Mouse (Mus musculus): ENCODE measurements around the gene Itga2.

The Itga2 gene

GRCm38 (mm10) chr13:114931775-114932294 is at the start of gene Itga2:
TSS of gene Itga2 (minus strand) at chr13:114932100.
- peak; percentile 71 to 76 for DNase-seq

- DNase-seq: peak in 1 of 2 experiments; percentile 24
Observed at GRCm38 (mm10) chr13:114980831-114981419, 49.0 kb upstream of the Itga2 start.

- DNase-seq: no peak
Observed at GRCm38 (mm10) chr13:114974484-114975042, 42.7 kb upstream of the Itga2 start.

GRCm38 (mm10) chr13:114971905-114972304 is 40.0 kb upstream of the Itga2 start:
- no peak for DNase-seq

- DNase-seq: peak; percentile 67 to 78
Observed at GRCm38 (mm10) chr13:114964233-114964632, 32.3 kb upstream of the Itga2 start.

GRCm38 (mm10) chr13:114954516-114954915 is 22.6 kb upstream of the Itga2 start:
- DNase-seq: no peak

GRCm38 (mm10) chr13:114933541-114933940 is 1.6 kb upstream of the Itga2 start:
- no peak for DNase-seq

GRCm38 (mm10) chr13:114930996-114931649 is 777 bp downstream of the Itga2 start:
- no peak for DNase-seq

GRCm38 (mm10) chr13:114924785-114925184 is 7.1 kb downstream of the Itga2 start:
- no peak for DNase-seq

- DNase-seq: peak; percentile 26 to 38
Observed at GRCm38 (mm10) chr13:114923331-114923730, 8.6 kb downstream of the Itga2 start.

GRCm38 (mm10) chr13:114915767-114916166 is 16.1 kb downstream of the Itga2 start:
- DNase-seq: no peak

- no peak for DNase-seq
Observed at GRCm38 (mm10) chr13:114914963-114915362, 16.9 kb downstream of the Itga2 start.

GRCm38 (mm10) chr13:114914559-114914958 is 17.3 kb downstream of the Itga2 start:
- DNase-seq: no peak

- DNase-seq: no peak
Observed at GRCm38 (mm10) chr13:114910629-114911028, 21.3 kb downstream of the Itga2 start.

GRCm38 (mm10) chr13:114909514-114909913 is 22.4 kb downstream of the Itga2 start:
- DNase-seq: no peak

- DNase-seq: no peak
Observed at GRCm38 (mm10) chr13:114907876-114908275, 24.0 kb downstream of the Itga2 start.

- peak; percentile 60 to 74 for DNase-seq
Observed at GRCm38 (mm10) chr13:114896751-114897386, 35.0 kb downstream of the Itga2 start.

GRCm38 (mm10) chr13:114895896-114896295 is 36.0 kb downstream of the Itga2 start:
- DNase-seq: peak; percentile 14 to 50

GRCm38 (mm10) chr13:114894718-114895117 is 37.2 kb downstream of the Itga2 start:
- DNase-seq: no peak

- DNase-seq: no peak
Observed at GRCm38 (mm10) chr13:114891655-114892054, 40.2 kb downstream of the Itga2 start.

GRCm38 (mm10) chr13:114887695-114888094 is 44.2 kb downstream of the Itga2 start:
- DNase-seq: no peak

GRCm38 (mm10) chr13:114887293-114887692 is 44.6 kb downstream of the Itga2 start:
- no peak for DNase-seq

GRCm38 (mm10) chr13:114885171-114885570 is 46.7 kb downstream of the Itga2 start:
- DNase-seq: no peak
